Mouse (Mus musculus) E14TG2a.4 (cell line): ENCODE measurements around the gene Atp8a2.

Source experiments
- CTCF ChIP-seq: conservative IDR thresholded peaks from 2 replicates; pipeline ENCODE4 v1.5.1; 2014; ENCODE audit warnings: low read length
- NANOG ChIP-seq: IDR thresholded peaks from 2 replicates; pipeline ENCODE4 v1.6.1; 2014; ENCODE audit warnings: borderline replicate concordance, low read length, mixed read lengths
- POU5F1 ChIP-seq: IDR thresholded peaks from 2 replicates; pipeline ENCODE4 v1.6.1; 2014; ENCODE audit warnings: low read length, borderline replicate concordance

GRCm38 (mm10) chr14:59730043-59730390 is 467.0 kb downstream of the Atp8a2 start:
- TF ChIP-seq CTCF (no peak), POU5F1 (no peak), NANOG (no peak)
